Comparison of ENCODE assay signal across 22 mouse cellular contexts in genomic region chr8:126275886-126276285, GRCm38 (mm10). TPM values are rescaled to one million over a fixed set of nuclear protein-coding genes. Genes with fewer than 3 reads are reported as not detected.
"Had no signal": no experiment of that assay in that cellular context is flagged by ENCODE, and none has a peak within 500 bp of the region (broad histone marks: within the 10 kb centered on the region; RNA-seq: fewer than 3 reads in every experiment).

No protein-coding gene starts in this region.

- DNase-seq: gastrocnemius, postnatal 25 days; heart, adult 11 months; heart, adult 2 months; heart, postnatal 14 days; heart, postnatal 36 days; kidney, adult 11 months; kidney, adult 2 months; kidney, adult 9 months; kidney, postnatal 14 days; kidney, postnatal 36 days; layer of hippocampus, adult 9-11 months; layer of hippocampus, postnatal 36 days; left cerebral cortex, postnatal 4 days had no signal

RNA-seq across cellular contexts. Expression of gene Slc35f3, which starts 22.5 kb away (rescaled TPM):
- total RNA-seq: gastrocnemius, postnatal 25 days; heart, adult 2 months; heart, postnatal 14 days; heart, postnatal 36 days; hematopoietic stem cell, adult 5-6 weeks; liver, adult 2 months had no signal
- polyA plus RNA-seq: heart, adult 2 months; heart, embryonic 11.5 days; heart, embryonic 15.5 days; heart, postnatal 0 days; limb, embryonic 11.5 days; liver, adult 2 months; liver, embryonic 12.5 days; liver, embryonic 14.5 days; liver, embryonic 16.5 days had no signal
